ENCODE assay signal across 9 mouse cellular contexts in the genomic region with DNA sequence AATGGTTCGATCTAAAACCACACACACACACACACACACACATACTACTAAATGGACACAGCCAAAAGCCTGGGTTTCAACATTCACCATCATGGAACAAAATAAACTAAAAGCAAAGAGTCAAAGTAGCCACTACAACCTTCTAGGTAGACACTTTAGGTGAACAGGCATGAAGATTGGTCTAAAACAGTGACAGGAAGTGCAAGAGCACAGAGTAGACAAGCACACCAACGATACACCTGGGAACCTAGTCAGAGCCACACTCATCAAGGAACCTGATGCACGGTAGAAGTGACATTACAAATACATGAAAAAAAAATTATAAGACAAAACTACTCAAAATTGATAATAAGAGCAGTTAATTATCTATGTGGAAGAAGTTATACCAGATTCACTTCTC.
"Had no signal": no experiment of that assay in that cellular context is flagged by ENCODE, and none has a peak within 500 bp of the region (broad histone marks: within the 10 kb centered on the region; RNA-seq: fewer than 3 reads in every experiment).

No protein-coding gene starts in this region.

- H3K9ac ChIP-seq: limb, embryonic 15.5 days; midbrain, embryonic 12.5 days had no signal

- H3K4me2 ChIP-seq: limb, embryonic 15.5 days; midbrain, embryonic 12.5 days had no signal

- H3K9me3 ChIP-seq: limb, embryonic 15.5 days; midbrain, embryonic 12.5 days had no signal

- H3K4me3 ChIP-seq: limb, embryonic 15.5 days; midbrain, embryonic 12.5 days had no signal

- ATAC-seq: midbrain, embryonic 16.5 days had no signal

- DNase-seq: kidney, adult 11 months; kidney, postnatal 10 days; lung, adult 2 months; lung, postnatal 10 days; lung, postnatal 4 days; thymus, postnatal 36 days had no signal

- H3K27ac ChIP-seq: limb, embryonic 15.5 days; midbrain, embryonic 12.5 days had no signal

- H3K27me3 ChIP-seq: limb, embryonic 15.5 days had no signal
